Mouse (Mus musculus): ENCODE data around the gene BC067074. TPM values are rescaled to one million over a fixed set of nuclear protein-coding genes. Genes with fewer than 3 reads are reported as not detected.
"Not testable (repeated sequence)": the region's sequence is repeated elsewhere in the genome, so short reads cannot be mapped to it uniquely, and the experiment has no call there.

BC067074 gene
- polyA plus RNA-seq (2012; rRNA removed): 0.27 and 0.37 TPM in 2 replicates

DNA sequence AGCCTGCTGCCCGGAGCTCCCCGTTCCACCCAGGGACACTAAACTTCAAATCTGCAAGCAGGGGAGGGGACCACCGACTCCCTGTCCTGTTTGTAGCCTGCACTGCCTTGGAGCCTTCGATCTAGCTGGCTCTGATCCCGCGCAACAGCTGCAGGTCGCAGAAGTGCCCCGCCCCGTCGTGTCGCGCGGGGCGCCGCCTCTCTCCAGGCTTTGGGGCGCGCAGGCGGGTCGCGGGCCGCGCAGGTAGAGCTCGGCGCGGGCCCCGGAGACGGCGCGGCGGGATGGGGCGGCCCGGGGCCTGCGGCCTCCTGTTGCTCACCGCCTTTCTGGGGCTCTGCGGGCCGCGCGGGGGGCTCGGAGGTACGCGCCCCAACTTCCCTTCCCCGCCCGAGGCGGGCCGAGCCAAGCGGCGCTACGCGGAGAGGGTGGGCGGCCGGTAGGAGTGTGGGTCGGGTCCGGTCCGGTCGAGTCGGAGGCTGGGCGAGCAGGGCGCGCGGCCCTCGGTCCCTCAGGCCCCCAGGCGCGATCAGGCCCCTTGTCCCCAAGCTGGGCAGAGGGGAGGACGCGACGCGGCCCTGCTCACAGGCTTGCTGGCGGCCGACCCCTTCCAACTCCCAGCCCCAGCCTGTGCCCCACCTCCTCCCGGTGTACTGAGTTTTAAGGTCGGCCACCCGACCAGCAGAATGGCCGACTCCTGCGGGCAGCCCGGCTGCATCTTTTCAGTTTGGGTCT is at the start of gene BC067074:
BC067074 (plus strand) TSS at position 185 of the 732 bp plus-strand sequence.
- no peak within 1 kb of the TSS for H3K27ac ChIP-seq (ENCODE audit: control insufficient read depth, insufficient read depth, low read depth, low read length)

DNA sequence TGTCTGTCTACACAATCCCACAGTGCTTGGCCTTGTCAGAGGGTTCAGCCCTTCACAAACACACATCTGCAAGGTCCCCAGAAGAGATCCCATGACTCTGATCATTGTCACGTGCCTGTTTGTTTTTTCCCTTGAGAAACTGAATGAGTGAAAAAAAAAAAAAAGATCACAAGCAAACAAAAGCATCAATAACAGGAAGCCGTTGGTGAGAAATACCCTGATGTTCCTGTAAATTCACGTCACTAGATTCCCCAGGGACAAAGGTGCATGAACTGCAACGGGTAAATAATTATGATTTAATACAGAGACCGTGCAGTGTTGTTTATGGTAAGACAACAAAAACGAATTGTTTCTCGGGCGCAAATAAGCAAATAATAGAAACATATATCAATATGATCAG is 47.9 kb upstream of the BC067074 start:
- TF ChIP-seq CTCF (IDR thresholded peaks at IDR 0.05; ENCODE audit: control insufficient read depth, insufficient read depth, insufficient replicate concordance, low read depth, low read length) (no peak), POLR2A (IDR thresholded peaks at IDR 0.05; ENCODE audit: control insufficient read depth, low read depth, low read length) (no peak)
- H3K36me3 ChIP-seq (ENCODE audit: control insufficient read depth, insufficient read depth, low read length): no peaks in the 10 kb centered on the region
- H3K27ac ChIP-seq (ENCODE audit: control insufficient read depth, insufficient read depth, low read depth, low read length): no peak overlapping the region
- no peaks in the 10 kb centered on the region for H3K4me1 ChIP-seq (ENCODE audit: control insufficient read depth, insufficient read depth, low read length)
- no peak overlapping the region for H3K4me3 ChIP-seq (ENCODE audit: control insufficient read depth, low read depth, low read length)
- no peaks in the 10 kb centered on the region for H3K27me3 ChIP-seq (ENCODE audit: control insufficient read depth, insufficient read depth, low read length)

More for the DNA sequence above, at the start of gene BC067074:
- Histone ChIP-seq H3K4me1 (ENCODE audit: control insufficient read depth, insufficient read depth, low read length) (peaks cover 7% of the 10 kb centered on the region), H3K4me3 (ENCODE audit: control insufficient read depth, low read depth, low read length) (peak within 1 kb of the TSS; percentile 21), H3K36me3 (ENCODE audit: control insufficient read depth, insufficient read depth, low read length) (no peaks in the 10 kb centered on the region), H3K27me3 (ENCODE audit: control insufficient read depth, insufficient read depth, low read length) (no peaks in the 10 kb centered on the region)
- TF ChIP-seq CTCF (IDR thresholded peaks at IDR 0.05; ENCODE audit: control insufficient read depth, insufficient read depth, insufficient replicate concordance, low read depth, low read length) (no peak), POLR2A (IDR thresholded peaks at IDR 0.05; ENCODE audit: control insufficient read depth, low read depth, low read length) (no peak)

DNA sequence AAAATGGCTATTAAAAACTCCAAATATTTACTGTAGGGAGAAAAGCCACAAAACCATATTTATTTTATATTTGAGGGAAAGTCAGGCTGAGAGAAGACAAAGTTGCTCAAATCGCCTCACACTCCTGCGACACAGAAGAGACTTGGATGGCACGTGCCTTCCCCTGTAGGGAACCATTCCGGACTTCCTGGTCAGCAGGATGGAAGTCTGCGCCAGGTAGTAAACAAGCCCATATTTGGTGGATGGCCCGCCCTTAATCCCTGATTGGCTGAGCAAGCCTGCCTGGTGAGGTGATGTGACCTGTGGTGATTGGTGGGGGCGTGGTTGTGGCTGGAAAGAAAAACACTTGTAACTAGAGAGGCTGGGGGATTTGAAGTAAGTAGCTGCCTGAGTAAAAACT is 40.4 kb upstream of the BC067074 start:
- H3K27me3 ChIP-seq (ENCODE audit: control insufficient read depth, insufficient read depth, low read length); H3K27ac ChIP-seq (ENCODE audit: control insufficient read depth, insufficient read depth, low read depth, low read length); H3K4me1 ChIP-seq (ENCODE audit: control insufficient read depth, insufficient read depth, low read length); H3K36me3 ChIP-seq (ENCODE audit: control insufficient read depth, insufficient read depth, low read length): not testable (repeated sequence)
- peak overlapping the region; percentile 54 for H3K4me3 ChIP-seq (ENCODE audit: control insufficient read depth, low read depth, low read length)

DNA sequence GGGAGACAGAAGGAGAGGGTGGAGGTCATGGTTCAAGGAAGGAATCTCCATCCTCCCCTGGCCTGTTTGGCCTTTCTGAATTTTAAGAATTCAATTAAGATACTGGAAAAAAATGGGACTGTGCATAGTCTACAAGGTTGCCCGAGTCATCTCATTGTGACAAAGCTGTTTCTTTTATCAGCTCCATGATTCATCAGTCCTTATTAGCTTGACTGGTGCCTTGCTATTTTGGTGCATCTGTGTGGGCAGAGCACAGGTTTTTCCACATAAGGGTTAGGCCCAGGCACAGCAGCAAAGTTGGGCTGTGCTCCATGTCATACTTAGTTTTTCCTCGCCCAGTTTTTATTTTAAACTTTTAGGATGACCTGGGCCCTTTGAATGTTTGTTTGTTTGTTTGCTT is 36.2 kb upstream of the BC067074 start:
- H3K4me3 ChIP-seq (ENCODE audit: control insufficient read depth, low read depth, low read length): no peak overlapping the region
- no peaks in the 10 kb centered on the region for H3K27me3 ChIP-seq (ENCODE audit: control insufficient read depth, insufficient read depth, low read length)
- H3K36me3 ChIP-seq (ENCODE audit: control insufficient read depth, insufficient read depth, low read length): no peaks in the 10 kb centered on the region
- H3K4me1 ChIP-seq (ENCODE audit: control insufficient read depth, insufficient read depth, low read length): peaks cover 5% of the 10 kb centered on the region
- no peak overlapping the region for H3K27ac ChIP-seq (ENCODE audit: control insufficient read depth, insufficient read depth, low read depth, low read length)
- TF ChIP-seq POLR2A (IDR thresholded peaks at IDR 0.05; ENCODE audit: control insufficient read depth, low read depth, low read length) (no peak), CTCF (IDR thresholded peaks at IDR 0.05; ENCODE audit: control insufficient read depth, insufficient read depth, insufficient replicate concordance, low read depth, low read length) (no peak)

DNA sequence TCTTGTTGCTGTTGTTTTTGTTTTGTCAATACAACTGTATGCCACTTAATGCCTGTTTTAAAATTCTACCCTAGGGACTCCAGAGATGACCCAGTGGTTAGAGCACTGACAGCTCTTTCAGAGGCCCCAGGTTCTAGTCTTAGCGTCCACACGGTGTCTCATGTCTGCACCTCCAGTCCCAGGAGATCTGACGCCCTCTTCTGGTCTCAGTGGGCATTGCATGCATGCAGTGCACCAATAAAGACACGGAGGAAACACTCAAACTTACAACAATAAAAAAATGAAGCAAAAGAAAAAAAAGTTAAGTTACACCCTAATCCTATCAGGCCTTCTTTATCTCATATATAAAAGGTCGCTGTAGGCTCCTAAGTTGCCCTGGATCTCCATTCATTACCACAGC is 35.8 kb upstream of the BC067074 start:
- H3K27me3 ChIP-seq (ENCODE audit: control insufficient read depth, insufficient read depth, low read length): no peaks in the 10 kb centered on the region
- H3K4me1 ChIP-seq (ENCODE audit: control insufficient read depth, insufficient read depth, low read length): peaks cover 4% of the 10 kb centered on the region; the same call in 1 of the 2 replicates
- H3K27ac ChIP-seq (ENCODE audit: control insufficient read depth, insufficient read depth, low read depth, low read length): no peak overlapping the region
- no peak overlapping the region for H3K4me3 ChIP-seq (ENCODE audit: control insufficient read depth, low read depth, low read length)
- no peaks in the 10 kb centered on the region for H3K36me3 ChIP-seq (ENCODE audit: control insufficient read depth, insufficient read depth, low read length)
- TF ChIP-seq POLR2A (IDR thresholded peaks at IDR 0.05; ENCODE audit: control insufficient read depth, low read depth, low read length): no peak
- TF ChIP-seq CTCF (IDR thresholded peaks at IDR 0.05; ENCODE audit: control insufficient read depth, insufficient read depth, insufficient replicate concordance, low read depth, low read length): peak; percentile 69; the same call in 1 of the 2 replicates

DNA sequence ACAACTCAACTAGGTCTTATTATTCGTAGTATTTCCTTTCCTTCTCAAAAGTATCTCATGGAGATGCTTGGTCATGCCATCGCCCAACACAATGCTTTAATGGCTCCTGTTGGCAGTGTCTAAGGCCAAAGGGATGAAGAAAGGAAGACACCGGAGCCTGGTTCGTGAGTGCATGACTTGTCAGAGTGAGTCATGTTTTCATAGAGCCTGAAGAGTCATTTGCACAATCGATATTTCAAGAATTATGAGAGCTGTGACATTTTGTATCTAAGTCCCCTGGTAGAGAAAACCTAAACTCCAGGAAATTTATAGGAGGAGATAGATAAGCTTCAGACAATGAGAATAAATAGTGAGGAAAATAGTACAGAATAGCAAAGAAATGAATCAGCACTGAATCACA is 33.7 kb upstream of the BC067074 start:
- Histone ChIP-seq H3K27ac (ENCODE audit: control insufficient read depth, insufficient read depth, low read depth, low read length) (no peak overlapping the region), H3K4me3 (ENCODE audit: control insufficient read depth, low read depth, low read length) (no peak overlapping the region), H3K27me3 (ENCODE audit: control insufficient read depth, insufficient read depth, low read length) (no peaks in the 10 kb centered on the region), H3K4me1 (ENCODE audit: control insufficient read depth, insufficient read depth, low read length) (peaks cover 2% of the 10 kb centered on the region; the same call in 1 of the 2 replicates), H3K36me3 (ENCODE audit: control insufficient read depth, insufficient read depth, low read length) (no peaks in the 10 kb centered on the region)
- no peak for TF ChIP-seq CTCF (IDR thresholded peaks at IDR 0.05; ENCODE audit: control insufficient read depth, insufficient read depth, insufficient replicate concordance, low read depth, low read length)
- TF ChIP-seq POLR2A (IDR thresholded peaks at IDR 0.05; ENCODE audit: control insufficient read depth, low read depth, low read length): no peak

DNA sequence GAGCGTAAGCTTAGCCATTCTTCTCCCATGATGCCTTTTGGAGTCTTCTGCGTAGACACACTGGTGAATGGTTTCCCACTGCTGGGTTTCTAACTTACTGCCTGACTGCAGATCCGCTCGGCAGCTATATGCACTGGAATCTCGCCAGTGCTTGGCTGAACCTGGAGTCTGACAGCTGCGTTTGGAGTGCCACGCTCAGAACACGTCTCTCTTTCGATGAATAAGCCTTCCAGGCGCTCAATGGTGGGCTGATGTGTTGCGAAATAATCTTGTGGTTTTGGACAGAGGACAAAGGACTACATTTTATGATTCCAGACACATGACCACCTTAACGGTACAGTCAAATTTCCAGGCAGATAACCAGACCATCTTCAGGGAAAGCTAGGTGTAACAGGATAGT is 30.1 kb upstream of the BC067074 start:
- TF ChIP-seq POLR2A (IDR thresholded peaks at IDR 0.05; ENCODE audit: control insufficient read depth, low read depth, low read length): no peak
- no peaks in the 10 kb centered on the region for H3K36me3 ChIP-seq (ENCODE audit: control insufficient read depth, insufficient read depth, low read length)
- no peaks in the 10 kb centered on the region for H3K27me3 ChIP-seq (ENCODE audit: control insufficient read depth, insufficient read depth, low read length)
- H3K4me3 ChIP-seq (ENCODE audit: control insufficient read depth, low read depth, low read length): no peak overlapping the region
- H3K4me1 ChIP-seq (ENCODE audit: control insufficient read depth, insufficient read depth, low read length): peaks cover 4% of the 10 kb centered on the region
- no peak overlapping the region for H3K27ac ChIP-seq (ENCODE audit: control insufficient read depth, insufficient read depth, low read depth, low read length)

DNA sequence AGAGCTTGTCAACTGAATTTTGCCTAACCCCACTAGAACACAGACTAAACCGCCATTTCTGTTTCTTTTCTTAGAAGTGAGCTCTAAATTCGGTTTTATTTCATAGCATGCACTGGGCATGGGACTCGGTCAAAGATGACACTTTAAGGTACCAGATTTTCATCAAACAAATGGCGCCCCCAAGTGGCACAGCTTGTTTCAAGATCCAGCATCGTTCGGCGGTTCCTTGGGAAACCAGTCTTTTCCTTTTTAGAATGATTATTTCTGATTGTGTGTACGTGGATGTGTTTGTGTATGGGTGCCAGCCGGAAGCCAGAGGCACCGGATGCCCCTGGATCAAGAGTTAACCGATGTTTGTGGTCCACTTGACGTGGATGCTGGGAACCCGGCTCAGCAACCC is 27.7 kb upstream of the BC067074 start:
- Histone ChIP-seq H3K36me3 (ENCODE audit: control insufficient read depth, insufficient read depth, low read length) (no peaks in the 10 kb centered on the region), H3K4me3 (ENCODE audit: control insufficient read depth, low read depth, low read length) (no peak overlapping the region; the same call in 1 of the 2 replicates), H3K27ac (ENCODE audit: control insufficient read depth, insufficient read depth, low read depth, low read length) (no peak overlapping the region), H3K27me3 (ENCODE audit: control insufficient read depth, insufficient read depth, low read length) (no peaks in the 10 kb centered on the region), H3K4me1 (ENCODE audit: control insufficient read depth, insufficient read depth, low read length) (peaks cover 4% of the 10 kb centered on the region)
- TF ChIP-seq CTCF (IDR thresholded peaks at IDR 0.05; ENCODE audit: control insufficient read depth, insufficient read depth, insufficient replicate concordance, low read depth, low read length) (0 out of 2 replicates have a peak, but pooled peaks have one; percentile 4), POLR2A (IDR thresholded peaks at IDR 0.05; ENCODE audit: control insufficient read depth, low read depth, low read length) (no peak)
